Mouse (Mus musculus): ENCODE results near the gene Kras. TPM values are rescaled to one million over a fixed set of nuclear protein-coding genes. Genes with fewer than 3 reads are reported as not detected.
A peak's percentile ranks its signal among the peaks of the same experiment; 100 is the strongest.

The Kras gene
- polyA plus RNA-seq, 1 experiment from 2014 or later: 64.6 TPM

- no peak for TF ChIP-seq CTCF (IDR thresholded peaks at IDR 0.05; ENCODE audit: low read depth)
- WGBS: 85% methylated on average over 10 of the region's 10 CpGs
- H3K4me3 ChIP-seq (replicated peaks; ENCODE audit: low read depth, low read length): no peak overlapping the region
- no peak overlapping the region for H3K4me2 ChIP-seq (ENCODE audit: low read length)
- no peak overlapping the region for H3K27ac ChIP-seq
- no peak overlapping the region for H3K9ac ChIP-seq (ENCODE audit: low read depth, low read length)
- no peak for DNase-seq (ENCODE audit: low spot score)
- no peaks in the 10 kb centered on the region for H3K9me3 ChIP-seq (replicated peaks; ENCODE audit: low read length)
- no peaks in the 10 kb centered on the region for H3K36me3 ChIP-seq (ENCODE audit: insufficient read depth, low read length)
- H3K4me1 ChIP-seq (replicated peaks; ENCODE audit: insufficient read depth, low read length): peaks cover 5% of the 10 kb centered on the region; the same call in 1 of the 2 replicates
- ATAC-seq (replicated peaks; ENCODE audit: low FRiP score, low read depth): no peak
- no peaks in the 10 kb centered on the region for H3K27me3 ChIP-seq (ENCODE audit: insufficient read depth, low read length)
Measured at GRCm38 (mm10) chr6:145272142-145272937, 22.3 kb upstream of the Kras start.

GRCm38 (mm10) chr6:145269313-145269845 is 19.3 kb upstream of the Kras start:
- no peak overlapping the region for H3K4me2 ChIP-seq (ENCODE audit: low read length)
- WGBS: 88% methylated on average over 4 of the region's 4 CpGs
- H3K36me3 ChIP-seq (ENCODE audit: insufficient read depth, low read length): no peaks in the 10 kb centered on the region
- no peak for TF ChIP-seq CTCF (IDR thresholded peaks at IDR 0.05; ENCODE audit: low read depth)
- H3K4me3 ChIP-seq (replicated peaks; ENCODE audit: low read depth, low read length): no peak overlapping the region
- no peaks in the 10 kb centered on the region for H3K4me1 ChIP-seq (replicated peaks; ENCODE audit: insufficient read depth, low read length)
- no peaks in the 10 kb centered on the region for H3K27me3 ChIP-seq (ENCODE audit: insufficient read depth, low read length)
- no peak for ATAC-seq (replicated peaks; ENCODE audit: low FRiP score, low read depth)
- H3K27ac ChIP-seq: no peak overlapping the region
- DNase-seq (ENCODE audit: low spot score): no peak
- no peaks in the 10 kb centered on the region for H3K9me3 ChIP-seq (replicated peaks; ENCODE audit: low read length)
- H3K9ac ChIP-seq (ENCODE audit: low read depth, low read length): no peak overlapping the region

GRCm38 (mm10) chr6:145267692-145268091 is 17.7 kb upstream of the Kras start:
- Histone ChIP-seq H3K9me3 (replicated peaks; ENCODE audit: low read length) (no peaks in the 10 kb centered on the region), H3K4me1 (replicated peaks; ENCODE audit: insufficient read depth, low read length) (no peaks in the 10 kb centered on the region), H3K4me2 (ENCODE audit: low read length) (no peak overlapping the region), H3K27me3 (ENCODE audit: insufficient read depth, low read length) (no peaks in the 10 kb centered on the region), H3K9ac (ENCODE audit: low read depth, low read length) (no peak overlapping the region), H3K4me3 (replicated peaks; ENCODE audit: low read depth, low read length) (no peak overlapping the region), H3K36me3 (ENCODE audit: insufficient read depth, low read length) (no peaks in the 10 kb centered on the region), H3K27ac (no peak overlapping the region)
- WGBS: 74% methylated on average over 6 of the region's 6 CpGs
- no peak for TF ChIP-seq CTCF (IDR thresholded peaks at IDR 0.05; ENCODE audit: low read depth)
- DNase-seq (ENCODE audit: low spot score): no peak
- ATAC-seq (replicated peaks; ENCODE audit: low FRiP score, low read depth): no peak

GRCm38 (mm10) chr6:145262314-145262713 is 12.3 kb upstream of the Kras start:
- Histone ChIP-seq H3K4me2 (ENCODE audit: low read length) (no peak overlapping the region), H3K27me3 (ENCODE audit: insufficient read depth, low read length) (no peaks in the 10 kb centered on the region), H3K36me3 (ENCODE audit: insufficient read depth, low read length) (no peaks in the 10 kb centered on the region), H3K9ac (ENCODE audit: low read depth, low read length) (no peak overlapping the region), H3K9me3 (replicated peaks; ENCODE audit: low read length) (no peaks in the 10 kb centered on the region), H3K4me3 (replicated peaks; ENCODE audit: low read depth, low read length) (no peak overlapping the region), H3K4me1 (replicated peaks; ENCODE audit: insufficient read depth, low read length) (no peaks in the 10 kb centered on the region), H3K27ac (no peak overlapping the region)
- DNase-seq (ENCODE audit: low spot score) (no peak), ATAC-seq (replicated peaks; ENCODE audit: low FRiP score, low read depth) (no peak)
- no peak for TF ChIP-seq CTCF (IDR thresholded peaks at IDR 0.05; ENCODE audit: low read depth)
- WGBS: 87% methylated on average over 7 of the region's 7 CpGs

- Histone ChIP-seq H3K27me3 (ENCODE audit: insufficient read depth, low read length) (no peaks in the 10 kb centered on the region), H3K9me3 (replicated peaks; ENCODE audit: low read length) (no peaks in the 10 kb centered on the region), H3K4me1 (replicated peaks; ENCODE audit: insufficient read depth, low read length) (no peaks in the 10 kb centered on the region), H3K36me3 (ENCODE audit: insufficient read depth, low read length) (no peaks in the 10 kb centered on the region), H3K9ac (ENCODE audit: low read depth, low read length) (no peak overlapping the region), H3K4me3 (replicated peaks; ENCODE audit: low read depth, low read length) (no peak overlapping the region), H3K4me2 (ENCODE audit: low read length) (no peak overlapping the region), H3K27ac (no peak overlapping the region)
- no peak; the same call in 1 of the 2 replicates for ATAC-seq (replicated peaks; ENCODE audit: low FRiP score, low read depth)
- WGBS: 21% methylated on average over 2 of the region's 2 CpGs
- no peak for TF ChIP-seq CTCF (IDR thresholded peaks at IDR 0.05; ENCODE audit: low read depth)
- no peak for DNase-seq (ENCODE audit: low spot score)
Measured at GRCm38 (mm10) chr6:145256701-145257073, 6.6 kb upstream of the Kras start.

- Histone ChIP-seq H3K27ac (no peak overlapping the region), H3K9ac (ENCODE audit: low read depth, low read length) (no peak overlapping the region), H3K36me3 (ENCODE audit: insufficient read depth, low read length) (no peaks in the 10 kb centered on the region), H3K9me3 (replicated peaks; ENCODE audit: low read length) (no peaks in the 10 kb centered on the region), H3K4me3 (replicated peaks; ENCODE audit: low read depth, low read length) (no peak overlapping the region), H3K27me3 (ENCODE audit: insufficient read depth, low read length) (no peaks in the 10 kb centered on the region), H3K4me2 (ENCODE audit: low read length) (no peak overlapping the region), H3K4me1 (replicated peaks; ENCODE audit: insufficient read depth, low read length) (no peaks in the 10 kb centered on the region)
- DNase-seq (ENCODE audit: low spot score) (no peak), ATAC-seq (replicated peaks; ENCODE audit: low FRiP score, low read depth) (no peak; the same call in 1 of the 2 replicates)
- peak; percentile 36; the same call in 1 of the 2 replicates for TF ChIP-seq CTCF (IDR thresholded peaks at IDR 0.05; ENCODE audit: low read depth)
- 60% methylated on average over 13 of the region's 13 CpGs for WGBS
Measured at GRCm38 (mm10) chr6:145255952-145256700, 6.1 kb upstream of the Kras start.
